Mouse (Mus musculus): Measurements from ENCODE around the gene Gbf1. TPM values are rescaled to one million over a fixed set of nuclear protein-coding genes. Genes with fewer than 3 reads are reported as not detected.

The Gbf1 gene
- total RNA-seq, 1 experiment from 2014 or later = 84.7 TPM

DNA sequence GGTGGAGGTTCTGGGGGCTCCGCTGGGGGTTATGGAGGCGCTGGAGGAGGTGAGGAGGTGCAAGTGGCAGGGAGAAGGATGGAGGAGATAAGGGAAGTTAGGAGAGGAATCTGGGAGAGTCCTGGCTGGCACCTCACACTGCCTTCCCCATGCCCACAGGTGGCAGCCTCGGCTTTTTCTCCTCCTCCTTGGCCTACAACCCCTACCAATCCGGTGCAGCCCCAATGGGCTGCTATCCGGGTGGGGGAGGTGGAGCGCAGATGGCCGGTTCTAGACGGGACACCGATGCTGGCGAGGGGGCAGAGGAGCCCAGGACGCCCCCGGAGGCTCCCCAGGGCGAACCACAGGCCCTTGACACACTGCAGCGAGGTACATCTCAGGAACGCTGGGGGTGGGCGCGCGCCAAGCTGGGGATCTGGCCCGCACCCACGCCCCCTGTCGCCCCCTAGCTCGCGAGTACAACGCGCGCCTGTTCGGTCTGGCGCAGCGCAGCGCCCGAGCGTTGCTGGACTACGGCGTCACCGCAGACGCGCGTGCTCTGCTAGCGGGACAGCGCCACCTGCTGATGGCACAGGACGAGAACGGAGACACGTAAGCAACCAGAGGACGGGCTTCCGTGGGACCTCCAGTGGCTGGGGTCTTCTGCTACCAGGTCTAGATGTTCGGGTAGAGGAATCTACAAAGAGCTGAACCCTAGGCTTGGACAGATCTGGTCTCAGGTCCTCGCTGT, 156.6 kb downstream of the Gbf1 start:
- peak; percentile 34; the same call in 1 of the 2 replicates for ATAC-seq (ENCODE audit: extremely low read depth, insufficient number of reproducible peaks, low FRiP score, poor library complexity, severe bottlenecking)

DNA sequence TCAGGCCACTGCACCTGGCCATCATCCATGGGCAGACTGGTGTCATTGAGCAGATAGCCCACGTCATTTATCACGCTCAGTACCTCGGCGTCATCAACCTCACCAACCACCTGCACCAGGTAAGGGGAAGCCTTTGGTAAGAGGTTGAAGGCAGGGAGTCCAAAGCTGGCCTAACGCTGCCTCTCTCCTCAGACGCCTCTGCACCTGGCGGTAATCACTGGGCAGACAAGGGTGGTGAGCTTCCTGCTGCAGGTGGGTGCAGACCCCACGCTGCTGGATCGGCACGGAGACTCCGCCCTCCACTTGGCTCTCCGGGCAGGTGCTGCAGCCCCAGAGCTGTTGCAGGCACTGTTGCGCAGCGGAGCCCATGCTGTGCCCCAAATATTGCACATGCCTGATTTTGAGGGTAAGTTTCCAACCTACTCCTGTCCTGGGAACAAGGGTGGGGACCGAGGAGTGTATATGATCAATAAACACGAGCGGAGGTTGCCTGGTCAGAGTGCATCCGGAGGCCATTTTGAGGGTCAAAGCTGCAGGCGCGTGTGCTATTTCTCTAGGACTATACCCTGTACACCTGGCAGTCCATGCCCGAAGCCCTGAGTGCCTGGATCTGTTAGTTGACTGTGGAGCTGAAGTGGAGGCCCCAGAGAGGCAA, 157.5 kb downstream of the Gbf1 start:
- no peak for ATAC-seq (ENCODE audit: extremely low read depth, insufficient number of reproducible peaks, low FRiP score, poor library complexity, severe bottlenecking)

DNA sequence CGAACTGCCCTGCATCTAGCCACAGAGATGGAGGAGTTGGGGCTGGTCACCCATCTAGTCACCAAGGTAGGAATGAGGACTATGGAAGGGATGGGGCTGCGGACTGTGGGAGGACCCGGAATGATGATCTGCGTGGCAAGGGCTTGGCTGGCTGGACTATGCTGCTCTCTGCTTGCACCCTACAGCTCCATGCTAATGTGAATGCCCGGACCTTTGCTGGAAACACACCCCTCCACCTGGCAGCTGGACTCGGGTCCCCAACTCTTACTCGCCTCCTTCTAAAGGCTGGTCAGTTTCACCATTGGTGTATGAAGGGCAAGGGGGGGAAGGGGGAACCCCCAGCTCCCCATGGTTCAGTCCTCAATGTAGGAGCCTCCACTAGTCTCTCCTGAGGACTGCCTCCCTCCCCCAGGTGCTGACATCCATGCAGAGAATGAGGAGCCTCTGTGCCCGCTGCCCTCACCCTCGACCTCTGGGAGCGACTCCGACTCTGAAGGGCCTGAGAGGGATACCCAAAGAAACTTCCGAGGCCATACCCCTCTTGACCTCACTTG, 158.1 kb downstream of the Gbf1 start:
- no peak for ATAC-seq (ENCODE audit: extremely low read depth, insufficient number of reproducible peaks, low FRiP score, poor library complexity, severe bottlenecking)

DNA sequence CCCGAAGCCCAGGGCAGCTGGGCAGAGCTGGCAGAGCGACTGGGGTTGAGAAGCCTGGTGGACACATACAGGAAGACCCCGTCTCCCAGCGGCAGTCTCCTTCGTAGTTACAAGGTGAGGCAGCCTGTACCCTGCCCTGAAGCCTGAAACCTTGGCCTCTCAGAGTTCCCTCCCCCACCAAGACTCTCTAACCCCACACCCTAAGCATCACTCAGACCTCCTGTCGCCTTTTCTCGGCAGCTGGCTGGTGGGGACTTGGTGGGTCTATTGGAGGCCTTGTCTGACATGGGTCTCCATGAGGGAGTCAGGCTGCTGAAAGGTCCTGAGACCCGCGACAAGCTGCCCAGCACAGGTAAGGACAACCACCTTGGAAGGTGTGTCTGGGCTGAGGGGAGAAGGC, 159.0 kb downstream of the Gbf1 start:
- no peak for ATAC-seq (ENCODE audit: extremely low read depth, insufficient number of reproducible peaks, low FRiP score, poor library complexity, severe bottlenecking)

DNA sequence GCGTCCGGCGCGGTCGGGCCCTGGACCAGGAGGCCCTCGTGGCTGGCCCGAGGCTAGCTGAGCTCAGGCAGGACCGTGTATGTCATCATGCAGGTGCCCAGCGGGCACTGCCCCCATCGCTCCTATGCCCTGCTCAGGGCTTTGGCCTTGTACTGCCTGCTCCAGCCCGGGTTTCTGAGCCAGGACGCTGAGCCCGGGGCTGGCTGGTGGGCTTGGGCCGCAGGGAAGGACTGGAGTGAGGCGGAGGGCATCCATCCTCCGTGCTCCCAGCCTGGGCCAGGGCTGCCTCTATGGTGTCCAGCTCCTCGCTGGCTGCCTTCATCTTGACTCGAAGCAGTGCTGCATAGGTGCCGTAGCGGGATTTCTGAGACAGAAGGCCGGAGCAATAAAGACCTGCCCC, 160.3 kb downstream of the Gbf1 start:
- ATAC-seq (ENCODE audit: extremely low read depth, insufficient number of reproducible peaks, low FRiP score, poor library complexity, severe bottlenecking) = no peak

DNA sequence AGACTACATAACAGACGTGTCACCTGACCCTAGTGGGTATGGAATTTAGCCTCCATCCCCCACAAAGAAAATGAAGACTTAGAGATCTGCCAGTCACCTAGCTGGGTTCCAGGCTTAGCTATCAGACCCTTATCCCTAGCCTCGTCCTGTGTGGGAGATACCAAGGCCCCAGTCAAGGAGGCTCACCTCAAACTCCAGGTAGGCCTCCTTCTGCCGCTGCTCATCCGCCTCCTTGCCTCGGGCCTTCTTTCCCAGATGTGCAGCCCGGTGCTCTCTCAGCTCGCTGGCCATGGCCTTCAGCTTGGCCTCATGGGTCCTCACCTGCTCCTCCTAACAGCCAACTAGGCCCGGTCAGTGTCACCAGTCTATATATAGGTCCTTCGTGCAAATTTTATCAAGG, 160.8 kb downstream of the Gbf1 start:
- ATAC-seq (ENCODE audit: extremely low read depth, insufficient number of reproducible peaks, low FRiP score, poor library complexity, severe bottlenecking) = no peak

DNA sequence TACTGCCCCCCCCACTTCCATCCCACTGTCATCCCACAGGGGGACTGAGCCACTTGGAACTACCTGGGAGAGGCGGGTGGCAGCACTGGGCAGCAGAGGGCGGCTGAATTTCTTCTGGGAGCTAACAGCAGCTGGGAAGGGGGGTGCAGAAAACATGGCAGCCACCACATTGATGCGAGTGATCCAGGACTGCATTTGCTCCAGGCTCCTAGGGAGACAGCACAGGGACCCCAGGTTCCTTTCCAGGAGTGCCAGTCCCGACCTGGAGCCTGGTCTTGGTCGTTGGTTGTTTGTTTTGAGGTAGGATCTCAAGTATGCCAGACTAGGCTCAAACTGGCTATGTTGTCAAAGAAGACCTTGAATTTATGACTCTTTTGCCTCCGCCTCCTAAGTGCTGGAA, 161.3 kb downstream of the Gbf1 start:
- no peak for ATAC-seq (ENCODE audit: extremely low read depth, insufficient number of reproducible peaks, low FRiP score, poor library complexity, severe bottlenecking)

DNA sequence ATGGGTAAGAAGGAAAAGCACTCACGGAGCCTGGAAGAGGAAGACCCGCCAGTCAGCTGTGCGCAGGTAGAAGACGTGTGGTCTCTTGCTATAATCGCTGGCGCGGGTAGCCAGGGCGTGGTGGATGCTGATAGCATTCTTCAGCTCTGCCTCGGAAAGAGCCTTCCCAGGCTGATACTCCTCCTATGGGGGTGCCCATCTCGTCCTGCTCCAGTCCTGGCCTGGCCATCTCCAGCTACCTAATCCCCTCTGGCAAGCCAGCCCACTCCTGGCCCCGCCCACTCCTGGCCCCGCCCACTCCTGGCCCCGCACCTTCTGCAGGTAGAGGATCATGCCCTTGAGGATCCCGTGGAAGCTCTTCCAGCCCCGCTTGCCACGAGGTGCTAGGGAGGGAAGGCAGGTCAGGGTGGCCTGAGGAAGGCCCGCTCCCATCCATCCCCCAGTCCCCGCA, 161.9 kb downstream of the Gbf1 start:
- no peak for ATAC-seq (ENCODE audit: extremely low read depth, insufficient number of reproducible peaks, low FRiP score, poor library complexity, severe bottlenecking)

DNA sequence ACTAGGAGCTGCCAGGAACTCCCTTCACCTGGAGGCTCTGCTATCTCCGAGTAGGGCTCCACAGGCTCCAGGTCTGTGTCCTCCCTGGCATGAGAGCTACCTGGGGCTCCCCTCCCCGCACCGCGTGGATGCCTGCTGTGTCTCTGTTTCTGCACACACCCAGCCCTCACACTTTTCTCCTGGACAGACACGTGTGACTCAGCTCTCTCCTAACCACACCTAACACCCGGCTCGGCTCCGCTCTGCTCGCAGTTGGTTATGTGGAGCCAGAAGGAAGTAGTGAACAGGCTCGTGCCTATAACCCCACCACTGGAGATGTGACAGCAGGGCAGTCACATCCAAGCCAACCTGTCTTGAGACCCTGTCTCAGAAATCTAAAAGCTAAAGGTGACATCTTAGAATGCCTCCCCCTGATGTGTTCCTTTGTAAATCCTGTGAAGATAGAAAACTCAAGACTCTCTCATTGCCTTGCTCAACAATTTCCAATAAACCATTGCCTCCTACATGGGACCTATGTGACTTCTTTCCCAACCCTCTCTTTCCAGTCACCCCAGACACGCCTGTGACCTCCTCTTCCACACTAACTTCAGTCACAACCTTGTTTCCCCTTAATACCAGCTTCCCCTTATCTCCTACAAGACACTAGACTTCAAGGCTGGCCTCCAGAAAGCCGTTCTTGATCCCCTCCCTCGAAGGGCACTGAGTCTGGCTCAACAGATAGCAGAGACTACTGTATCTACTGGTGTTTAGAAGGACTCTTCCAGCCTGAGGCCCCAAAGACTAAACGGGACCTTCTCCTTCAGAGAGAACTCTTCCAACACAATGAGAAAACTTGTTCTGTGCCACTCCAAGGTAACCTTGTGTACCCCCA, 162.8 kb downstream of the Gbf1 start:
- no peak for ATAC-seq (ENCODE audit: extremely low read depth, insufficient number of reproducible peaks, low FRiP score, poor library complexity, severe bottlenecking)

DNA sequence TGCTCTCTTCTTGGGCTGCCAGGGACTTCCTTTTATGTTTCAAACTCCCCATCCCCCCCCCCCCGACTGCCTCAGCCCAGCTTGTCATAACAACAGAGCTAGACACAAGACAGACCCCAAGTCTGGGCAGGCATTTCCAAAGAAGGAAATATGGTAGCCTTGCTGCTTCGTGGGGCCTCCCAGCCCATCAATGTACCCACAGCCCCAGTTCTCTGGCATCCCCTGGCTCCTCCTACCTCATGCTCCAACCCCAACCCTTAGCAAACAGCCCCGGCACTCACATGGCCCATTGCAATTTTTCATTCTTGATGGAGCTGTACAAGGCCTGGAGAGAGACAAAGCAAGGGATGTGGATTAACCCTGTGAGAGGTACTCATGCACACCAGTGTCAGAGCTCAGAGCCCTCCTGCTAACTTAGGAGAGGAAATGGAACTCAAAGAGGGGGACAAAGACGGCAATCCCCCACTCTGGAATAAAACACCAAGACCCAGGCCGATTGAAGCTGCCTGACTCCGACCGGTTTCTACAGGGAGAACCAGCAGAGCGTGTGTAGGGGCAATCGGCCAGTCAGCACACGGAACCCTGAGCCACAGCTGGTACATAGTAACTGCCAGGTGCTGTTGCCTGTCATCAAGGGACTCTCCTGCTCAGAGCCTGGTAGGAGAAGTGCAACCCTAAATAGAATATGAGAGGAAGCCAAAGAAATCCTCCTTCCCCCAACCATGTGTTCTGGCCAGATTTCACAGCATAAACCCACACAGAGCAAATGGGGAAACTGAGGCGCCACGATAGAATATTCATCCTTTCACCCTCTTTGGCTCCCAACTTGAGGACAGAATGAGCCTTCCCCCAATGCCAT, 163.7 kb downstream of the Gbf1 start:
- ATAC-seq (ENCODE audit: extremely low read depth, insufficient number of reproducible peaks, low FRiP score, poor library complexity, severe bottlenecking) = no peak

DNA sequence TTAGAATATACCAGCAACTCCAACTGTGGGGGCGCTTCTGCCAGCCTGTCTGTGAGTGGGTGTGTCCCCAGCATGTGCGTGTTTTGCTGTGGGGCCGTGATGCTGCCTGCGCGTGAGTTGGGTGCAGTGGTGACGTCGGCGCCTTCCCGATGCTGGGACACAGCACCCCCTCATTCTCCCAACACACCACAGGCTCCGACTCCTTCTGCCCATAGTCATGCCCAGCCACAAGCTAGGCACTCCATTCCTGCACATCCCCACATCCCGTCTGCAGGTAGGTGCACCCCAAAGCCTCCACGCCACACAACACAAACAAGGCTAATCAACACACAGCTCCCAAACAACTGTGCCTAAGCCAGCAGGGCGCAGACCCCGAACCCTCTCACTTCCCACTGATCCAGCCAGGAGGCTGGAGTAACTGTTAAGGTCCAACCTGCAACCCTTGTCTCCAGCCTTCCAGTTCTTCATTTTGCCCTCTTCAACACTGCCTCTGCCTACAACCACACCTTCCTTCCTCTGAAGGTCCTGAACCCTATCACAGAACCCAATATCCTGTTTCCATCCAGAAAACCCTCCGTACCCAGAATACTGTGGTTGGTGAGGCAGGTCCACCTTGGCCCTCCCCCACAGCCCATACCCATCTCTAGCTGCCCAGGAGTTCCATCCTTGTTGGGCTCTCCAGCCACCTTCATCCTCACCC, 164.7 kb downstream of the Gbf1 start:
- no peak for ATAC-seq (ENCODE audit: extremely low read depth, insufficient number of reproducible peaks, low FRiP score, poor library complexity, severe bottlenecking)

DNA sequence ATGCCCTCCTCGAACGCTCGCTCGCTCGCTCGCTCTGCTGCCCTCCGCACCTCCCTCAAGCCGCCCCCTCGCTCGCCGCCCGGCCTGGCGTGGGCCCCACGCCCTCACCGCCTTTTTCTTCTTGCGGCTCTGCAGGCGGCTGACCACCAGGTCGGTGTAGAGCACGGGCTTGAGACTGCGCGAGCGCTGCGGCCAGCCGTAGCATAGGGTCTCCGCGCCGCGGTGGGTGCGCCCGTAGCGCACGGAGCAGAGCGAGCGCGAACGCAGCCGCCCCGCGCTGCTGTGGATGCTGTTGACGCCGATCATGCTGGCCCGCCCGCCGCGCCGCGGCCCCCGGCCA, 165.2 kb downstream of the Gbf1 start:
- no peak for ATAC-seq (ENCODE audit: extremely low read depth, insufficient number of reproducible peaks, low FRiP score, poor library complexity, severe bottlenecking)

DNA sequence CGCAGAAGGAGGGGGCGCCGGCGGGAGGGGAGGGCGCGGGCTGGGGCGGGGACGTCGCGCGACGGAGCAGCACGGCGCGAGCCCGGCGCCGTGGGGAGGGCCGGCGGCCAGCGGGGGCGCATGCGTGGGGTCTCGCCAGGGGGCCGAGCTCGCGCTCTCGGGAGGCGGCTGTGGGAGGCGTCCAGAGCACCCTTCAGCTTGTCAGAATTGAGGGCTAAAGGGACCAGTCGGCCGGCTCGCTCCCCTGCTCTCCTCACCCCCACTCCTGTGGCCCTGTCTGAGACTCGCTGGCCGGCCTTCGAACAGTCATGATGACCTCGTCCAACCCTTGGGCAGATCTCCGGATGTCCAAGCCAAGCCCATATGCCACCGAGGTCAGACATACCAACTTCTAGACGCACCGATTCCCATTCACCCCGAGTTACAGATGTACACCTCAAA, 165.7 kb downstream of the Gbf1 start:
- no peak for ATAC-seq (ENCODE audit: extremely low read depth, insufficient number of reproducible peaks, low FRiP score, poor library complexity, severe bottlenecking)

DNA sequence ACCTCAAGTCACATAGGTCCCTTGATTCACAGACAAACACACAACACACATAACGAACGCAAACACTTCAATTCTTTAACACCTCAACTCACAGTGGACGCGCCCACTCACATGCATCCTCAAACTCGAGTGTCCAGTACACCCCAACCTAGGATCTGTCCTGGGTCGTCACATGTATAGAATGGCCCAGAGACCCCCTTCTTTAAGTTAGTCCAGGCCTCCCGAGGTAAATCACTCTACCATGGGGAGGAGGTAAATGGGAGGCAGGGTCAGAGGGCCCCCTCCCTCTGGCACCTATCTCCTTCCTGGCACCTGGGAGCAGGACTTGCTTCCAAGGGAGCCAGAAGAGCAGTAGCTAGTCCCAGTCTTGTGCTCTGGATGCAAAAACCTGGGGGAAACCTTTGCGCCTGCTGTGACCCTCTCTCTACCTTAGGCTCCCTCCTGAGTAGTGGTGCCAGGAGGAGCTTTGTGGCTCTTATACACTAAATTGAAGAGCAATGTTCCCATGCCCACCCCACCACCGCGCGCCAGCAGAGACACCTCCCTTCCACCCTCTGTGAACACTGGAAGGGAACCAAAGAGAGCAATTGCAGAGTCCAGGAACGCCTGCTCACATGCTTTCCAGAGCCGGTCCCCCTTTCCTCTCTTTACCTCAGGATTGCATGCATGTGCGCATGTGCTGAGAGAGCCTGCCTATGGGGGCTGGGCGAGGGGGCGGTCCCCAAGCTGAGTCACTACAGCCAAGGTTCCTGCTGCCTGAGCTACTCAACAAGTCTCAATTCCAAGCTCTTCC, 166.5 kb downstream of the Gbf1 start:
- ATAC-seq (ENCODE audit: extremely low read depth, insufficient number of reproducible peaks, low FRiP score, poor library complexity, severe bottlenecking) = no peak

DNA sequence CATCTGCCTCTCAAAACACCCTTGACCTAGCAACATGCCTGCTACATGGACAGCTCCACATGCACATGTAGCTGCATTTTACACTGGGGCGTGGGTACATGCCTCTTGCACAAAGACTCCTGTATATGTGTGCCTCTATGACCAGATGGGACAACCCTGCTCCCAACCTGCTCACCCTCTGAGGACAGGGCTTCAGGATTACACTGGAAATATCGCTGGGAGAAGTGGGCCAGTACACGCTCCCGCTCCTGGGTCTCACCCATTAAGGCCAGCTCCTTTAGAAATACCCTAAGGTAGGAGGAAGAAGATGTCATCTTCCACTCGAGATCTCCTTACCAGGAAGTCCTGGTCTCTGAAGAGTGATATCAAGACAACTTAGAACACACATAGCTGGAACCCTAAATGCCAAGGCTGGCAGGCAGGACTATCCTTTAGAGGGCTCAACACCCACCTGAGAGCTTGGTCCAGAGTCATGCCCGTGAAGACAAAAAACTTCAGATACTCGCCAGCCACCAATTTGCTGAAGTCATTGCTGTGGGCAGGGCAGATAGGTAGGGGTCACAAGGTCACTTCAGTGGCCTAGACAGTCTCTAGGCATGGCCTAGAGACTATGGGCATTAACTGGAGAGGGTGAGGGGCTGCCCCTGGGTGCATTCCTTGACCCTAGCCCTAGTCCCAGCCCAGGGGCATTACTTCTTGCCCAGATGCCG, 167.9 kb downstream of the Gbf1 start:
- no peak for ATAC-seq (ENCODE audit: extremely low read depth, insufficient number of reproducible peaks, low FRiP score, poor library complexity, severe bottlenecking)

DNA sequence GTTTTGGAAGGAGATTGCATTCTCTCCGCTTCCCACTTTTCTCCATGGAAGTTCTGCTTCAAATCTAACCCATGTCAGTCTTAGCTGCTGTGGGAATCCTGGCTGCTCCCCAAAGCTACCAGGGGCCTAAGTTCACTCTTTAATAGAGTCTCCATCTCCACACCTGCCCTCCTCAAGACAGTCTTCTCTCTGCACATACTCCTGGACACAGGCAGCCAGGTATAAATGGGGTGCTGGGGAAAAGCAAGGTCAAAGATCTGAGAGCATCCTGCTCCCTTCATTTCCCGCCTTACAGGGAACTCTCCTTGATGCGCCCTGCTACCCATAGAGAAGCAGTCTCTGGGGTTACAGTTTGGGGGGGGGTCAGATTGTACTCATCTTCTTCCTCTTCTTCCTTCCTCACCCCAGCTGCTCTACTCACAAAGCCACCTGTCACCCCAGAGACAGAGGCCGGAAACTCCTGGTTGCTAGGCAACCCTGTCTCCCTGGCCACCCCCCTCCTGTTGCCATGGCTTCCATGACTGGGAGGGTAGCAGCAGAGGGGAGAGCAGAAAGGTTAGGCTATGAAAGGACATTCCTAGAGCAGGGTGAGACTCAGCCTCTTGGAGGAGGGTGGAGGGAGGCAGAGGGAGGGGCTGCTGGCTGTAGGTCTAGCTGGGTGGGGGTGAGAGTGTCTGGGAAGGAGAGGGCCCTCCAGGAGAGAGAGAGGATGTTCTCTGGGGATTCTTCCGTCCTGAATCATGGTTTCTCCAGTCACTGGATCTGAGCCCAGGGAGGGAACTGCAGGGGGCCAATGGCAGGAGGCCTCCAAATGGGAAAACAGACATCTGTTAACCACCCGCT, 169.0 kb downstream of the Gbf1 start:
- peak; percentile 17; the same call in 1 of the 2 replicates for ATAC-seq (ENCODE audit: extremely low read depth, insufficient number of reproducible peaks, low FRiP score, poor library complexity, severe bottlenecking)

Measured in neutrophil, adult 5-6 weeks (primary cell).